Mouse (Mus musculus) spleen, adult 2 months (tissue): ENCODE measurements around the gene Fam186a.

Experiments
- CTCF ChIP-seq: fragments of 200-500 bp; IDR thresholded peaks from 2 replicates; pipeline ENCODE4 v1.5.1; 2011; ENCODE audit warnings: mild to moderate bottlenecking, inconsistent platforms; ENCODE audit not compliant: insufficient read depth, insufficient read length, insufficient replicate concordance; ENCODE audit errors: extremely low read depth
- POLR2A ChIP-seq: fragments of 200-500 bp; IDR thresholded peaks from 2 replicates; pipeline ENCODE4 v1.6.1; 2011; ENCODE audit warnings: low read depth, low read length, inconsistent platforms

DNA sequence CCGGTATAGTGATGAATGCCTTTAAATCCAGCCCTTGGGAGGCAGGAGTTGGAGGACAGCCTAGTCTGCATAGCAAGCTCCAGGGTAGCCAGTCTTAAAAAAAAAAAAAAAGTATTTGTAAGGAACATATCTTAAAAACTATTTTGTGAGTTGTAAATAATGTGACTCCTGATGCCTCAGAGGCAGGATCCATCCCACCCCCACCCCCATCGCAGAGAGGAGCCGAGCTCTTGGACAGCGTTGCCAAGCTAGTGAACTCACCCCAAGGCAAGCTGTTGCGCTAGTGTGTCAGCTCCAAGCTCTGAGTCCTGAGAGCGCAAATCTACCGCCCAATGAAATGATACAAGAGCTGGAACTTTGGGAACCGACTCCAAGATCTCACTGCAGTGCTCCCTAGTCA lies 35.6 kb downstream of the Fam186a start:
- TF ChIP-seq POLR2A (no peak), CTCF (no peak)
